Mouse (Mus musculus): Measurements from ENCODE around the gene D930007J09Rik.

D930007J09Rik gene

DNA sequence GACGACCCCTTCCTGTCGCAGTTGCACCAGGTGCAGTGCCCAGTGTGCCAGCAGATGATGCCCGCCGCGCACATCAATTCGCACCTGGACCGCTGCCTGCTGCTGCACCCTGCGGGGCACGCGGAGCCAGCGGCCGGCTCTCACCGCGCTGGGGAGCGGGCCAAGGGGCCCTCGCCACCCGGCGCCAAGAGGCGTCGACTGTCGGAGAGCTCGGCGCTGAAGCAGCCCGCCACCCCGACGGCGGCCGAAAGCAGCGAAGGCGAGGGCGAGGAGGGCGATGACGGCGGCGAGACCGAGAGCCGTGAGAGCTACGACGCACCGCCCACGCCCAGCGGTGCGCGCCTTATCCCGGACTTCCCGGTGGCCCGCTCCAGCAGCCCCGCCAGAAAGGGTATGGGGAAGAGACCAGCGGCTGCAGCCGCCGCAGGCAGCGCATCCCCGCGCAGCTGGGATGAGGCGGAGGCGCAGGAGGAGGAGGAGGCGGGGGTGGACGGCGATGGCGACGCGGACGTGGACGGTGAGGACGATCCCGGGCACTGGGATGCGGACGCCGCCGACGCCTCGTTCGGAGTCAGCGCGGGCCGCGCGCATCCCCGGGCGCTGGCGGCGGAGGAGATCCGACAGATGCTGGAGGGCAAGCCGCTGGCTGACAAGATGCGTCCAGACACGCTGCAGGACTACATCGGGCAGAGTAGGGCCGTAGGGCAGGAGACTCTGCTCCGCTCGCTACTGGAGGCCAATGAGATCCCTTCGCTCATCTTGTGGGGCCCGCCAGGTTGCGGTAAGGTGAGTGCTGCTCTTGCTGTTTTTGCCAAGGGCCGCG lies at the start of gene D930007J09Rik:
D930007J09Rik (minus strand) TSS at position 591 of the 823 bp plus-strand sequence.
- DNase-seq = peak; percentile 60 to 69

DNA sequence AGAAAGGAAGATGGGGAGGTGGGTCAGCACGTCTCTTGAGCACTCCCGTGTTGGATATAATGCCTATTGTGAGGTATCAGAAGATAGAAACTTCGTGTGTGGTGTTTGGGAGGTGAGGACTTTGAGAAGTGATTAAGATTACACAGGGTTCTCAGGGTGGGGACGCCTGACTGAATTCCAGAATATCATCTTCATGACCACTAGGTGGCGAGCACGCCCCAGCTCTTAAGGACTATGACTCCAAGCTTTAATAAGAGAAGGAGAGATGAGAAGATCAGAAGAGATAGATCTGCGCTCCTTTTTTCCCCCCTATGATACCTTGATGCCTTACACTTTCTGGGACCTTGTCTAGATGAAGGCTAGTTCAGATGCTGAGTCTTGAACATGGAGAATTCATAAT lies 49.3 kb upstream of the D930007J09Rik start:
- peak; percentile 56 to 57 for DNase-seq

DNA sequence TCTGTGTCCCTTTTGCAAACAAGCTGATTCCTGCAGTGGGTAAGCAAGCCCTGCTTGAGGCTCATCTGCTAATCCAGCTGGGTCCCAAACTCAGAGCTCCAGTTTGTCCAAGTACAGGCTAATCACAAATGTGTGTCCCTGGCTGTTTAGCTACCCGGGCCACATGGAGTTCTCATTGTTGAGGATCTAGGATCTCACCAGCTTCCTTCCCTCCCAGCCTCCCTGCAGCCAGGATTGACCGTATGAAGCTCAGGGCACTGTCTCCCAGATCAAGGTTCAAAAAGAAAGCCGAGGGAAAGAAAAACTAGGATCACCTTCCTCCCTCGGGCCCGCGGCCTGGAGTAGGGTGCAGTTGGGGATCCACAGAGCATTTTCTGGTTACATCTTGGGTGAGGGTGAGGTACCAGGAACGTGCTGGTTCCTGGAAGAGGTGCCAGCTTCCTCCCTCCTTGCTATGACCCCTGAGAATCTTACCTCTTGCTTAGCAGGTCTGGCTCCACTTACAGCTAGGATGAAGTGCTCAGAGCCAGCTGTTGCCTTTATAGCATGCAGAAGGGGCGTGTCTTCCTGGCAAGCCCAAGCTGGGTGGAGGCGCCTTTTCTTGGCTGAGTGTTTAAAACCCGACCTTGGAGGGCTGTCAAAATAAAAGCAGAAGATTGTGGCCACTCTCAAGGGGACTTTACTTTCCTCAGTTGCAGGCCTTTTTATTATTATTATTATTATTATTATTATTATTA lies 48.2 kb upstream of the D930007J09Rik start, which contains the start of gene Serpinb1a:
Serpinb1a (minus strand) TSS at position 518 of the 737 bp plus-strand sequence.
- no peak for DNase-seq

DNA sequence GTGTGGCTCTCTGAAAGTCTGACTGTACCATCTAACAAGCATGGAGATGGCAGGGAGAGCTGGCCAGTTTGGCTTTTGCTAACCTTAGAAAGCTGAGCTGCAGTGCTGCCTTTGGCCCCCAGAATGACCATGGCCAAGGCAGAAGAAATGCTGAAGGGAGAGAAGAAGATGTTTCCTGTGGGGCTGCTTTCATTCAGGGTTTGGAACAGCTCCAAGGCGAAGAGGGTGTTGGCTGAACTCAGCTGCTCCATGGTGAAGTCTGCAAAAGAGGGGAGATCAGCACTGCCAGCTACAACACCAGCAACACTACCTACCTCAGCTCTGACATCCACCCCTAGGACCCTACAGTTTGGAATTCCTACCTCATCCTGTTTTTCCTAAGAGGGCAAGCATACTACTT lies 47.5 kb upstream of the D930007J09Rik start:
- no peak for DNase-seq

DNA sequence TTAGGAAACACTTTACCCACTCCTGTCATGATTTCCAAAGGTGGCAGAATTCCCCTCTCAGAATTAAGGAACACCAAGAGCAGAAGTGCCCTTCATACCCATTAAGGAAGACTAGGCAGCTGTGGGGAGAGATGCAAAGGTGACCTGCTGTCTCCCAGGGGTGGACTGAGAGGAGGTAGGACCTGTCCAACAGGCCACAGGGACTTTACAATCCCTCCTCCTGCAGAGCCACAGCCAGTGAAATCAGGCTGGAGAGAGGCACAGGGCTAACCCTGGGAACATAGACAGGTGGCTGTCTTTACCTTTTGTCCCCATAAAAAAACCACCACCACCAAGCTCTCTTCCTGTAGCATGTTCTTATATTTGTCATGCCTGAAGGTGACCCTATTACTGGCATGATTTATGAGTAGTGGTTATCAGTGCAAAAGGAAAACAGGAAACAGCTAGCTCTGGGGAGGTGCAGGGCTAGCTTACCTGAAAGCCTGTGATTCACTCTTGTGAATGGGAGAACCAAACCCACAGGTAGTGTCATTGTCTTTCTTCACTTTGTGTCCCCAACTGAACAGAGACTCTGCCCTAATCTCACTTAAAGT lies 47.0 kb upstream of the D930007J09Rik start:
- DNase-seq = no peak

DNA sequence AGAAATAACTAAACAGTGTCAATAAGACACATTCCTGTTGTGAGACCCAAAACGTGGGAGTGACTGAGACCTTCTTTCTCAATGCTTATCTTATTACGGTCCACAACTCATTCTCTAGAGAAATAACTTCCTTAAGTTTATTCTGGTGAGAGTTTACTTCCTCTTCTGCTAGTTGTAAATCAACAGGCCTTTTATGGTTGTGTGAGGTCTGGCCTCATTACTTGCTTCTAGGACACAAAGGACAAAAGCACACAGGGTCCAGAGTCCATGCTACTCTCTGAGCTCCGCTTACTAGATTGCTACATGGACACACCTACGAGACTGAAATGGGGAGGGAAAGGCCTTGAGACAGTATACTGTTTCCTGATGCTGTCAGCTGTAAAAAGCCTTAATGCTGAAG lies 46.4 kb upstream of the D930007J09Rik start:
- no peak for DNase-seq

DNA sequence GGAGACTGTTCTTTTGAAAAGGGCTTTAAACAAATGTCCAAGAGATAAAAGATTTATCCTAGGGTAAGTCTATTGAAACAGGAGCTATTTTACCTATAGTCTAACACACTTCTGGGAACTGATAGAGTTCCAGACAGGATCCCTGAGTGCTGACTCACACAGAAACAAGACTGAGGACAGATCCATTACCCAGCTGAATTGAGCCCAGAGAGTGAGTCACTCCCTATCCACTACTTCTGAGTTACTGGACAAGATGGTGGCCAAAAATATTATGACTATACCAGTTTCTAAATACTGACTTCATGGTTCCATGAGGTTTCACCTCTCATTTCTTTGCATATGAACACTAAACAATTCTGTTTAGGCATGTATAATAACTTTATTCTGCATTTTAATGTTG lies 43.6 kb upstream of the D930007J09Rik start:
- no peak for DNase-seq

DNA sequence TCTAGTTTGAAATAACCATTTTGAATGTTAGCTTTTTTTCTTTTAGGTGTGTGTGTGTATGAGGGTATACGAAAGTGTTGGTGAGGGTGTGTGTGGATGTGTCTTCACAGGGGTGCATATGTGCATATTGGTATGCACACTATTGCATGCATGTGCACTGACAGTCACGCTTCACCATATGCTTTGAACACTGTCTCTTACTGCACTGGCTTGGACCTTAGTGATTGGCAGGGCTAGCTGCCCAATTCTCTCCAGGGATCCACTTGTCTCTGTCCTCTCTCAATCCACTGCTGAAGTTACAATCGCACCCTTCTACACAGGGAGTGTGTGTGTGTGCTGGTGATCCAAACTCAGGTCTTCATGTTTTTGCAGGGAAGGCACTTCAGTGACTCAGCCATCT lies 38.7 kb upstream of the D930007J09Rik start:
- DNase-seq = no peak

DNA sequence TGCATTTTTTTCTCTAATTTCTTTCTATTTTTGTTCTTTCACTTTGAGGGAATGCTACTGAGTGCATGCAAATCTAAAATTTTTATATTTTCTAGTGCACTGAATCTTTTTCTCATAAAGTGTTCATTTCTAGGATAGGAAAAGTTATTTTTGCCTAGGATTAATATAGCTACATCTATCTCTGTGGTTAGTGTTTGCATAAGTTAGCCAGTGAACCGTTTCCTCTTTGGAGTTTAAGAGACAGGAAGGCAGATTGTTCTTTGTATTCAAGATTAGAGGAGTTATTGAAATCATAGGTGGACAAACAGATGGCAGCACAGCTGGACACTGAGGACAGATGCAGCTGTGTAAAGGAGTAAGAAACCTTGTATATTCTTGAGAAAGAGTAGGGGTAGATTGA lies 36.7 kb upstream of the D930007J09Rik start:
- DNase-seq = no peak

DNA sequence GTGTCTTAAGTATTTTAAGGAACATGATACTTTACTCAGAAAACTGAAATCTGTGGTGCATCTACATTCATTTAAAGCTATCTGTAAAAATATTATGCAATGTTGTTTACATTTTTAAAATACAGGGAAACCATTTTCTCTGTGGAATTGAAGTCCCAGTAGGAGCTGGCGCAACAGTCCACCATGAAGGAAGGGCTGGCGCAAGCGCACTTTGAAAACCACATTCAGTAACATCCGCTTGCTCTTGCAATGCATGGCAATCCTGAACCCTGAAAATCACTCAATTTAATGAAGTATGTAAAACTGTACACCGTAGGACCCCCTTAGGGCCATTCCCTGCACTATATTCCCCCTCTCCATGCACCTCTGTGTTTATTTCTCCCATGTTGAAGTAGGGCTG lies 31.9 kb upstream of the D930007J09Rik start:
- DNase-seq = no peak

DNA sequence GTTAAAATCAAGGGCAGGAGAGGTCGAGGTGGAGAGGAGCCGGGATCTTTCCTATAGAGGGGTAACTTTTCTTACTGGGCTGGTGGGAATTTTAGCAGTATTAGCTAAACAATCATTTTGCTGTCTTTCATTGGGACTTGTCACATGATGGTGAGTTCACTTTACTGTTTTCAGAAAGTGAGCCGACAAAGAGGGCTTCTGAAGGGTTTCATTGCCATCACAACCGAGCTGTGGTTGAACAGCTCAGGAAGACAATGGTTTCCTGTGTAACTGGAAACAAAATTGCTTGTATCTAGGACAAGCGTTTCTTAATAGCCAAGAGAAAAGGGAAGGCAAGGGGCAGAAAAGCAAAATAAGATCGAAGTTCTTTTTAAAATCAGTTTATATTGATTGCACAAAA lies 30.6 kb upstream of the D930007J09Rik start:
- no peak for DNase-seq

DNA sequence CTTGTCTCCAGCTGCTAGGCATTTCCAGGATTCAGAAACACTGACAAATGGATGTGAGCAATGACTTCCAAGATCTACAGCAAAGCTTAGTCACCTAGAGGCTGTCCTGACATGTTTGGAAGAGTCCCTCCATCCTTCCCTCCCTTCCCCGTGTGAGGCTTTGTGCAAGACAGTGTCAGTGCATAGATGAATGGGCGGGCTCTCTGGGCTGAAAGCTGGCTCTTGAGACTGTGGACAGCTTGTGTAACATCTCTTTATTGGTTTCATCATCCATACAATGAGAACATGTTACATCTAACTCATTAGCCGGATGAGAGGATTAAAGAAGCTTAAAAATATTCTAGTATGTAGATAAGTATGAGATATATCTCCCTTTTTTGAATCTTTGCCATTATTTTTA lies 30.1 kb upstream of the D930007J09Rik start:
- DNase-seq = no peak

DNA sequence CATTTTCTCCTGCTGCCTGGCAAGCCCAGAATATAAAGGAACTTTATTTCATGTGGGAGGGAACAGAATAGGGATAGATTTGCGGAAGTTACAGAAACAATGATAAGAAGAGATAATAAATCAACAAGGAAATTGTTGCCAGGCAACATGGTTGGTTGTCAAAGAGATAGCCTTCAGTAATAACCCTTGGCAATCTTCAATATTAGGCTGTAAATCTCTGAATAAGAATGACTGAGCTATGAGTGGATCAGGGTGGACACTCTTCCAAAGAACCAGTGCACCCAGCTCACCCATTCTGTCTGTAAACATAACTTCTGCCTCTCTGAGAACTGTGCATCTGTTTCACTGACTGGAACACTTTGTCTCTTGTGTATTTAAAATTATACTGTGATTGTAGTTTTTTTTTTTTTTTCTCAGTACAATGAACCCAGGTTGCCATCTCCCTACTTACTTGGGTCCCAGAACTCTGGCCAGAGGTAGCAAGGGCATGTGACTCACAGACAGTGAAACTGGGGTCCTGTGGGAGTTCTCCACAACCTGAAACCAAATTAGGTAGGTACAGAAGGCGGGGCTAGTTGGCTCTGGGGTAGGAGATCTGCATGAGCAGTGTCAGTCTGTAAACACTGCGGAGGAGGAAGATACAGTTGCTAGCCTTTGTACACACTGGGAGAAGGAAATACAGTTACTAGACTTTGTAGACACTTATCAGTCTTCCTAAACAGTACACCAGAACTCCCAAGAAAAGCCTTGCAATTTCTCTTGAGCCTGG lies 29.0 kb upstream of the D930007J09Rik start:
- no peak for DNase-seq

DNA sequence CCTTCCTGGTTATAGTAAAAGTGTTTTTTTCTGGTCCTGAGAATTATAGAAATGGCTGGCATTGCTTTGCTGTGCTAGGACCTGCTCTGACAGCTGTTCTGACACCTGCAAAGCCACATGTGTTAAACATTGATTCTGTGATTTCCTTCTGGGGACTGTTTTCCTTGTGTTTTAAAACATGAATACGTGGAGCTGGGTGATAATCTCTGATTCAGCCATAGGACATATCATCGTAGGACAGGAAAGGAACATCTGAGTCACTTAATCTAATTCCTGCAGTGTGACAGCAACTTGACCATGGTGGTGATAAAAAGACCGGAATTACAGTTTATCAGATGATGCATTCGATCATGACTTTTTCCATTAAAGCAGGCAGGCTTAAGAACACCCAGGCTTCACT lies 26.2 kb upstream of the D930007J09Rik start:
- DNase-seq = no peak

DNA sequence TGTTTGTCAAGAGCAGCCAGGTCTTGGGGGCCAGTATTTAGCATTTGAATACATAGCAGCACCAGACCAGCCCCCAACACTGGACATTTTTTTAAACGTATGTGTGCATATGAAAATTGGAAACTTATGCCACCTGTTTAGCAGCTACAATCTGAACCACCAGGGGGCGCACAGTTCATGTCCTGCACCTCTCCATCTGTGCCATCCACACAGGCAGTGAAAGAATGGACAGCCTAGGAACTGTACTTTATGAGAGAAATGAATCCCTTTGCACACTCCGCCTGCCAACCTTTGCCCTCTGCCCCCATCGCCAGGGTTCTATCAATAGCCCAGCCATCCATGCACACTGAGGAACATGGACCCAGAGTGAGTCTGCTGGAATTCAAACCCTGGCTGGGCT lies 25.3 kb upstream of the D930007J09Rik start:
- DNase-seq = peak; percentile 60 to 78

DNA sequence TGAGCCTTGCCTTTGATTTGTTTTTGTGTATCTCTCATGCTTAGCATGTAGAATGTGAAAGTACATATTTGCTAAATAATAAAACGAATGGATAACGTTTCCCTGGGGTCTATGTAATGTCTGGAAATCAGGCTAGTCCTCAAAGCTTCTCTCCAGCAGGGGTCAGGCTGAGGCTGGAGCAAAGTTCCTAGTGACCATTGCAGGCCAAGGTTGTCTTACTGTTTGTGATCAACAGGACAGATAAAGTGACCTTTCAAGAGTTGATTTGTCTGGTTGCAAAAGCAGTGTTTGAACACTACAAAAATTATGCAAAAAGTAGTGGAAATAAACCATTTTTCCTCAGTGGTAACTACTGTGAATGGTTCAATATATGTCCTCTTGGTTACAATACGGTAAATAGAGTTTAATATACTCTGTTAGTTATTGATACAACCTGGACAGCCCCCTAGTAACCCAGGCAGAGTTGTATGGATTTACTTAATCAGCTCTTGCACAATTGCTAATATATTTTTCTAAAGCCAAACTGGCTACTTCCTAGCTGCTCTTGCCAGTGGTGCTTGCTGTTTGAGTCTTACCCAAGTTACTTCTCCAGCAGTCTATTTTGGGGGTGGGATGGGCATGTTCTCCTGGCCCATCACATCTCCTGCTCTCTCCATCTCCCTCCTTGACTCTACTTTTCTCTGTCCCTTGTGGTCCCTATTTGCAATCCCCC lies 24.6 kb upstream of the D930007J09Rik start:
- DNase-seq = no peak

DNA sequence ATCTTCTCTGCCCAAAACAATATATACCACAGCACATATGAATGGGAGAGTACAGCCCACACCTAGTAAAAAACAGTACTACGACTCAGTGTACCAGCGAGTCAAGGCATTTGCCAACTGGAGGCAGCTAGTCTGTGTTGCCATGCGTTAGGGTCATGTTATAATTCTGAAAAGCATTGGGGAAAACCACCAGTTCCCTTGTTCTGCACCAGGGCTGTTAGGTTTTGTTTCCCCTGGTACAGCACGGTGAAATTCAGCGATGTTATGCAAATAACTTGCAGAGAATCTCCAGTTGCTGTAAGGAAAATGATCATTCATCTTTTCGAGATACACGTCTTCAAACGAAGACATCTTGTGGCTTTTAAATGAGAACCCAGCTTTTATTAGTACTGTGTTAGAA lies 22.9 kb upstream of the D930007J09Rik start:
- no peak for DNase-seq

DNA sequence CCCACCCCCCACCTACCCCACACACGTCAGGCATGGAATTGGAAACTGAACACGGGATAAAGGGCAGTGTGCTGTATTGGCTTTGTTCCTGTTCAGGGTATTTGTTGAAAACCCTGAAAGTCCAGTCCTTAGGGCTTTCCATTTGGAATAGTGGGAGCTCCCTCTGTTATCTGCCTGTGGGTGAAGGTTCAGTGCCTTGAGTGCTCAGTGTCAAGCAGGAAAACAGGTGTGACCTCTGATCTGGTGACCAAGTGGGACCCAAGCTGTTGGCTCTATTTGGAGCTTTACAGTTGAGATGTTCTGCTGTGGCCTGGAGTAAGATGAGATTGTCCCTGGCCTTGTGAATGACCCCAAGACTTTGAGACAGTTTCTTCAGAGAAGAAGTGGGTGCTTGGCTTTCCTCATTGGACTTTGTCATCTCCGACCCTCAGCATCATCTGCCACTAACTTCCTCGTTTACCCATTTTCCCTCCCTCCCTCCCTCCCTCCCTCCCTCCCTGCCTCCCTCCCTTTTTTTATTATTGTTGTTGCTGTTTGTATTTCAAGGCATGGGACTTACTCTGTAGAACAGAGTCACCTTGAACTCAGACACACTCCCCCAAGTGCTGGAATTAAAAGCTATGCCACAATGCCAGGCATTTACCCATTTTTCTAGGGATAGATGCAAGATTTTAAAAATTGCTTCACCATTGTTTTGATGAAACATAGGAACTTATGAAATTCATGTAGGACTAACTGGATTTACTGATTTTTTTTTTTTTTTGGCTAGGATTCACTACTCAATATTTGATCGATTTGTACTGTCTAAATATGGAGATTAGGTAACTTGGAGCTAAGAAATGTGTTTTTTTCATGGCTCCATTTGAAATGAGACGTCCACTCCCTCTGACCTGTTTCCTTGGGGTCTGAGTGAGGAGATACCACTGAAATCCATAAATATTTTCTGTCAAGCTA lies 22.0 kb upstream of the D930007J09Rik start:
- no peak for DNase-seq

DNA sequence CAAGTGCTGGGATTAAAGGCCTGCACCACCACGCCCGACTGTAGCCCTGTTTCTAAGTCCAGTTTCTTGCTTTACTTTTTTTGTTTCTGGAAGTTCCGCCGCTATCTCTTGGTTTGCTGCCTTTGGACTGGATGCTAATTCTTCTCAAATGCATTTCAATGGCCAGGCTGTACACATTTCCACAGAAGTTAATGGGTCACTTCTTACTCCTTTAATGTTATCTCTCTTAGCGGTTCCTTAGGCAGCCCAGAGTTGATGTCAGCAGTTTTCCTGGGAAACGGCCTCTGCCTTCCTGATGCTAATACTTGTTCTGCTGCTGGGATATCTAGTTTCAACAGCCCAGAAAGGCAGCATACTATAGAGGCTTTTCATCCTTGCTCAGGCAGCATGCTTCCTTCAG lies 20.5 kb upstream of the D930007J09Rik start:
- DNase-seq = no peak

DNA sequence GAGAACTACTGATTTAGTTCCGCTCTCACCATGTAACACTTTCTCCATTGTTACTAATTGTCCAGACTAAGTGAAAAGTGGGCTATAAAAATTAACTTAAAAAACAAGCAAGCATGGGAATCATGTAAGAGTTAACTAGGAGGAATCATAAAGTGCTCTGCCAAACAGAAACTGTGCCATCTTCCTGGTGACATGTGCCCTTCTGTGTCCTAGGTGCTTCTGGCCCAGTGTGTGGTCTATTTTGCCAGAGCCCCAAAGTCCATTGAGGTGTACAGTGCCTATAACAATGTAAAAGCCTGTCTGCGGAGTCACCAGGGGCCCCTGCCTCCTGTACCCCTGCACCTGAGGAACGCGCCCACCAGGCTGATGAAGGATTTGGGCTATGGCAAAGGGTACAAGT lies 19.0 kb upstream of the D930007J09Rik start:
- DNase-seq = no peak

DNA sequence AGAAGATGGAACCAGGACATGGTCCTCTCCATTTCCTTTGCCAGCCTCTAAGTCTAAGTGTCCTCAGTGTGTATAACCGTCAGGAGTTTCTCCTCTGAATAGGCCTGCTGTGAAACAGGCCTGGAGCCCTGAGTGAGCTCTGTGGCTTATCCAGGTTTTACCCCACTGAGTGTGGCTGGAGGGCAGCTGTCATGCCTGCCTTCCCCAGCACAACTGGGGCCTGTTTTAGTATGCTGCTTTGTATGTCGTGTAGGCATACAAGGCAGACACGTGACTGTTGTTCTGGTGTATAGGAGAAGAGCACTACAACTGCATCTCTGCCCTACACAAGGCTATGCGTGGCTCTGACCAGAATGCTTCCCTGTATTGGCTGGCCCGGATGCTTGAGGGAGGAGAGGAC lies 17.3 kb upstream of the D930007J09Rik start:
- no peak for DNase-seq
